Mouse (Mus musculus): ENCODE measurements at regions not wholly inside any gene's neighbourhood (a gene's known extent, or its start where the extent isn't known, plus 50 kb on each side); places are given as distances from the start of the nearest gene placed in this dataset.

- no peak for DNase-seq (ENCODE audit: low read depth, low spot score)
Observed at GRCm38 (mm10) chr7:51300238-51300637, 210.6 kb upstream of the Ano5 start.

DNA sequence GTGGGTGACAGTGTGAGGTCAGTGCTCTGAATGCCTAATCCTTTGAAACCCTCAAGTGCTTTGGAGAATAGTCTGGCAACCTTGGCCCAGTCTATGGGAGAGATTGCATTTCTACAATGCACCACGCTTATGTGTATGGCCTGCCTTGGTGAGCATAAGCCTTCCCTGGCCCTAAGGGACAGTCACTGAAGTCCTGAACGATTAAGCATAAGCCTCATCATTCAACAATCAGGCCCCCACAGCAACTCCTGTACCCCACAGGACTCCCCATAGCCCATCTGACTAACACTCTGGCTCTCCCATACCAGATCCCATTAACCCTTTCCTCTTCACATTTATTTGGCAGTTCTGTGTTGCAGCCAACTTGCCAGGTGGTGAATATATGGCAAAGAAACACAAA, 203.1 kb upstream of the Ano5 start:
- DNase-seq (ENCODE audit: low read depth, low spot score), result no peak

DNA sequence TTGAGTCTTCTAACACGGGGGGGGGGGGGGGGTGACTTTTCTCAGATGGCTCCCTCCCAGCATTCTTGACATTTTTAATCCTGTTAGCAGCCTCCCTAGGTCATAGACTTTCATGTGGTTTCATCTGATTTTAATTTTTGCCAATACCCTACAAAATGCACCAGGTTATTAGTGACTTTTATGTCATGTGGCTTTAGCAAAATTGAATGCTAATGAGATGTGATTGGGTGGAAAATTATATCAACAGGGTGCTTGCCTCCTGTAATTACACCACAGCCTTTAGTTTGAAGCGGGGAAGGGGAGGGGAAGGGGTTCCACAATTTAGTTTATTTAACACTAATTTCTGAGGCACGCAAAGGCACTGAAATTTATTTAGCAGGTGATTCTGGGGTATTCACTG, 200.6 kb upstream of the Ano5 start:
- DNase-seq (ENCODE audit: low read depth, low spot score), result no peak

- DNase-seq (ENCODE audit: low read depth, low spot score), result no peak
Observed at GRCm38 (mm10) chr7:51339841-51340540, 170.8 kb upstream of the Ano5 start.

GRCm38 (mm10) chr7:51347521-51347920, 163.3 kb upstream of the Ano5 start:
- no peak for DNase-seq (ENCODE audit: low read depth, low spot score)

DNA sequence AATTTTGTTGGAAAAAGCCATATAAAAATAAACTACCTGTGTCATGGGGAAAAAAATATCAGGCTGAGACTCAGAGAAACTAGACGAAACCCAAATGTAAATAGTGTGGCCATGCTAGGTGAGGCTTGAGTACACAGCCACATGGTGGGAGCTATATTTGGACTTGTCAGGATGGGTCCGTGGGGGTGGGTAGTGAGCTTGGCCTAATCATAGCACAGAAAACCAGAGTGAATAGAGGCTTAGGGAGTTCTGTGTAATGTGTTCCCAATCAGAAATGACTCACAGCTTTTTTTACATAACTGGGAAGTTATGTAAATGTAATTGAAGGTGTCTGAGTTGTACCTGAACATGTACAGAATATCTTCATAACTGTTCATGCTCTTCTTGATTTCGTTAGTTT, 150.7 kb upstream of the Ano5 start:
- DNase-seq (ENCODE audit: low read depth, low spot score), result no peak

DNA sequence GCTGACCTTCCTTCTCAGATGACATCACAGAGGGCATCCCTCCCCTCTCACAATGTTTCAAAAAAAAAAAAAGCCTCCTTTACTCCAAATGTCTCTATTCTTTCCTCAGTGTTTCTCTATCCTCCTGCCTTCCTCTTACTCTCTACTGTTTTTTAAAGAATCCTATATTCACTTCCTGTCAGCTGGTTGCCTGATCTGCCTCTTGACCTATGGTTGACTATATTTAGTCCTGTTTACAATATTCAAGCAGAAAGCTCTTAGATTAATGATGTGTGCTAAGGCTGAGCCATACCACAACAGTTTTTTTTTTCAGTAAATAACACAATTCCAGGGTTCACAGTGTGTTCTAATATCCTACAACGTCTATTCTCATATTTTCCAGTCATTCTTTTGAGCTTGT, 133.2 kb upstream of the Ano5 start:
- DNase-seq (ENCODE audit: low read depth, low spot score), result no peak

All from brain, embryonic 18.5 days (tissue).